Mouse (Mus musculus) left cerebral cortex, adult 2 months (tissue): Measurements from ENCODE around the gene Gm525. TPM values are rescaled to one million over a fixed set of nuclear protein-coding genes. Genes with fewer than 3 reads are reported as not detected.

Experiments
- DNase-seq, 2 experiments: peaks; one replicate each; pipeline ENCODE4 v3.0.0; 2021 to 2022; ENCODE audit warnings: low spot score in 2 of 2, mixed read lengths in 1 of 2; ENCODE audit errors: extremely low spot score in 1 of 2
- H3K27ac ChIP-seq: fragments of 200-600 bp; 2 replicates; pipeline ENCODE4 v1.8.1; 2022
- H3K4me3 ChIP-seq: fragments of 200-600 bp; 2 replicates; pipeline ENCODE4 v1.8.1; 2022
- CTCF ChIP-seq: fragments of 200-600 bp; IDR thresholded peaks from 2 replicates; pipeline ENCODE4 v1.8.1; 2022; ENCODE audit warnings: antibody characterized with exemption, mild to moderate bottlenecking, moderate library complexity
- intact Hi-C: fragments of 180-260 bp; cut with DNase I; formaldehyde crosslinking; loops from one replicate; pipeline ENCODE4 v1.15.1; 2025
- total RNA-seq, 2 experiments: library from RNA; stranded (reverse); gene quantifications; 2 replicates each; pipeline ENCODE4 v1.2.3; 2021

The Gm525 gene
- total RNA-seq, 2 experiments from 2014 or later: 0.95 TPM; not detected in 1

GRCm38 (mm10) chr11:89105211-89105610 is 31.6 kb downstream of the Gm525 start:
- intact Hi-C loops: loop anchor here (10.0 kb wide), 1 partner anchor 820 kb away; no protein-coding TSS in a partner anchor
- no peak overlapping the region for H3K27ac ChIP-seq
- DNase-seq: no peak
- no peak for TF ChIP-seq CTCF
- H3K4me3 ChIP-seq: no peak overlapping the region

- intact Hi-C loops: loop anchor here (10.0 kb wide), 1 partner anchor 819 kb away; no protein-coding TSS in a partner anchor
- no peak for DNase-seq
- no peak; the same call in 1 of the 2 replicates for TF ChIP-seq CTCF
- Histone ChIP-seq H3K4me3 (no peak overlapping the region), H3K27ac (no peak overlapping the region)
These were observed 32.2 kb downstream of the Gm525 start for GRCm38 (mm10) chr11:89105823-89106222.

- Histone ChIP-seq H3K4me3 (no peak overlapping the region), H3K27ac (no peak overlapping the region)
- DNase-seq: no peak
- intact Hi-C loops: loop anchor here (10.0 kb wide), 1 partner anchor 818 kb away; no protein-coding TSS in a partner anchor
- TF ChIP-seq CTCF: no peak
These were observed 33.7 kb downstream of the Gm525 start for GRCm38 (mm10) chr11:89107180-89107807.

- H3K4me3 ChIP-seq: no peak overlapping the region
- intact Hi-C loops: no loop called here
- DNase-seq: no peak
- H3K27ac ChIP-seq: no peak overlapping the region
- no peak for TF ChIP-seq CTCF
These were observed 50.8 kb downstream of the Gm525 start for GRCm38 (mm10) chr11:89124411-89124810.

- intact Hi-C loops: no loop called here
- no peak for DNase-seq
- H3K27ac ChIP-seq: no peak overlapping the region
- no peak overlapping the region for H3K4me3 ChIP-seq
- TF ChIP-seq CTCF: no peak
These were observed 57.2 kb downstream of the Gm525 start for GRCm38 (mm10) chr11:89130856-89131255.

- no peak overlapping the region for H3K4me3 ChIP-seq
- intact Hi-C loops: no loop called here
- DNase-seq: no peak
- TF ChIP-seq CTCF: no peak
- no peak overlapping the region for H3K27ac ChIP-seq
These were observed 58.8 kb downstream of the Gm525 start for GRCm38 (mm10) chr11:89132406-89132805.

GRCm38 (mm10) chr11:89134211-89134610 is 60.6 kb downstream of the Gm525 start:
- DNase-seq: no peak
- H3K27ac ChIP-seq: no peak overlapping the region
- no peak for TF ChIP-seq CTCF
- intact Hi-C loops: no loop called here
- no peak overlapping the region for H3K4me3 ChIP-seq

GRCm38 (mm10) chr11:89137915-89138314 is 64.3 kb downstream of the Gm525 start:
- intact Hi-C loops: no loop called here
- no peak for TF ChIP-seq CTCF

More at GRCm38 (mm10) chr11:89137915-89138314, 64.3 kb downstream of the Gm525 start:
- H3K4me3 ChIP-seq: no peak overlapping the region
- no peak for DNase-seq
- no peak overlapping the region for H3K27ac ChIP-seq

Other genes with a start within 250 kb of the Gm525 start
- 10 to 100 TPM; 39.8 to 40.1 TPM for gene Akap1, start 209.3 kb upstream of the Gm525 start, total RNA-seq
- gene Scpep1, start 118.4 kb upstream of the Gm525 start, total RNA-seq: 10 to 100 TPM; 16.2 to 17.5 TPM
- not detected for gene Elobl, start 106.9 kb upstream of the Gm525 start, total RNA-seq
- 10 to 100 TPM; 19.4 to 19.5 TPM for gene Coil, start 103.6 kb upstream of the Gm525 start, total RNA-seq
- gene Trim25, start 74.5 kb upstream of the Gm525 start, total RNA-seq: 1 to 10 TPM; 3.7 to 3.9 TPM
- 10 to 100 TPM; 52.8 to 57.0 TPM for gene Dgke, start 7.0 kb upstream of the Gm525 start, total RNA-seq
- 10 to 100 TPM; 14.0 to 14.6 TPM for gene Nog, start 228.5 kb downstream of the Gm525 start, total RNA-seq